Mouse (Mus musculus): ENCODE measurements around the gene Dis3l.

DNA sequence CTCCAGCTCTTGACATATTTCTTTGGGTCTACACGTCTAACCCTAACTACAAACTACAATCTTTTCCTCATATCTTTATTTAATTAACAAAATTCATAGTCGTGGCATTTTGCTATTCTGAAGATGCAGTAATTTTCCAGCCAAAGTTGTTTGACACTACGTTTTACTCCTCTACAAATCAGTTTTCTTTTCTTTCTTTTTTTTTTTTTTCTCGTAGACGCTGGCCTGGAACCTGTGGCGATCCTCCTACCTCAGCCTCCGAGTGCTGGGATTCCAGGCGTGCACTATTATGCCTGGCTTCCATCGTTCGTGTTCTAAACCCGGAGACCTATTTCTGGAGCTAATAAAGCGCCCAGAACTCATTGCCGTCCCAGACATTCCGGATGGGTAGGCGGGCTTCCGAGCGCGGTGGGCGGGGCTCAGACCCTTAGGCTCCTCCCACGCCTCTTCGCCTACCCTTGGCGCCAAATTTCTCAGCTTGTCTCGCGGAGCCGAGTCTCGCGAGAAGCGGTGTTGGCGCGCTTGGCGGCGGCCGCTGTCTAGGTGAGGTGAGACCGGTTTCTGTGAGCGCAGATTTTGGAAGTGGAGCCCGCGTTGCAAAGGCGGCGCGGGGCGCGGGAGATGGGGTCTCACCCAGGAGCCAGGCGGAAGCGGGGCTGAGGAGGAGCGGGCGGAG lies 59.8 kb downstream of the Dis3l start, which contains the start of gene Tipin:
- TF ChIP-seq CTCF (IDR thresholded peaks at IDR 0.05; ENCODE audit: low read depth, low read length) (no peak), POLR2A (IDR thresholded peaks at IDR 0.05; ENCODE audit: insufficient read depth, low read length) (peak; percentile 93), EP300 (IDR thresholded peaks at IDR 0.05; ENCODE audit: insufficient read depth, low read depth, low read length) (no peak)
